Mouse (Mus musculus) hindbrain, embryonic 16.5 days (tissue): ENCODE results near the gene Tgfb1i1. TPM values are rescaled to one million over a fixed set of nuclear protein-coding genes. Genes with fewer than 3 reads are reported as not detected.
A peak's percentile ranks its signal among the peaks of the same experiment; 100 is the strongest.

Experiments
- ATAC-seq: fragments of 200-750 bp; cut with Nextera tagmentation; 2 replicates; pipeline ENCODE4 v1.8.0; 2017; ENCODE audit warnings: moderate TSS enrichment, moderate library complexity
- H3K27ac ChIP-seq: fragments of 300-500 bp; sonication (generic); 2 replicates; pipeline ENCODE4 v1.5.1; 2014; ENCODE audit warnings: low read depth, mild to moderate bottlenecking, control low read depth, low read length, moderate library complexity
- H3K27me3 ChIP-seq: fragments of 300-500 bp; sonication (generic); replicated peaks from 2 replicates; pipeline ENCODE4 v1.6.1; 2014; ENCODE audit warnings: low read length; ENCODE audit not compliant: control insufficient read depth, insufficient read depth
- H3K36me3 ChIP-seq: fragments of 300-500 bp; sonication (generic); 2 replicates; pipeline ENCODE4 v1.6.1; 2014; ENCODE audit warnings: mild to moderate bottlenecking, low read length, moderate library complexity, mixed read lengths; ENCODE audit not compliant: control insufficient read depth, insufficient read depth
- H3K4me1 ChIP-seq: fragments of 300-500 bp; sonication (generic); 2 replicates; pipeline ENCODE4 v1.6.1; 2014; ENCODE audit warnings: low read depth, low read length; ENCODE audit not compliant: control insufficient read depth, insufficient read depth
- H3K4me2 ChIP-seq: fragments of 300-500 bp; sonication (generic); 2 replicates; pipeline ENCODE4 v1.6.1; 2014; ENCODE audit warnings: mild to moderate bottlenecking, low read length, control low read depth, moderate library complexity
- H3K4me3 ChIP-seq: fragments of 300-500 bp; sonication (generic); 2 replicates; pipeline ENCODE4 v1.5.1; 2014; ENCODE audit warnings: mild to moderate bottlenecking, low read length, control low read depth, moderate library complexity
- H3K9ac ChIP-seq: fragments of 300-500 bp; sonication (generic); 2 replicates; pipeline ENCODE4 v1.6.1; 2014; ENCODE audit warnings: low read depth, mild to moderate bottlenecking, control low read depth, low read length, moderate library complexity
- H3K9me3 ChIP-seq: fragments of 300-500 bp; sonication (generic); 2 replicates; pipeline ENCODE4 v1.6.1; 2014; ENCODE audit warnings: mild to moderate bottlenecking, low read length, moderate library complexity; ENCODE audit not compliant: control insufficient read depth
- WGBS: fragments of 180-500 bp; shearing (Covaris S2); extraction: QIAGEN DNeasy Blood & Tissue Kit; methylation state at CpG from one replicate; pipeline ENCODE4 v1.1.7; 2014; 5-methylcytosine and 5-hydroxymethylcytosine counted together
- polyA plus RNA-seq: library from polyadenylated mRNA; unstranded; fragments of >200 nt; fragmentation: Nextera tagmentation; extraction: Ambion mirVana; gene quantifications from 2 replicates; pipeline ENCODE4 v1.2.1, GENCODE M21; 2015

The Tgfb1i1 gene
- polyA plus RNA-seq = 27.8 and 34.6 TPM in 2 replicates

- WGBS = 2% methylated on average over 27 of the region's 30 CpGs
- ATAC-seq = peak; percentile 70
Measured at GRCm38 (mm10) chr7:128246496-128247391, at the start of gene Tgfb1i1. Gene Tgfb1i1 (plus strand): TSS chr7:128246812.

GRCm38 (mm10) chr7:128201607-128202006, 45.0 kb upstream of the Tgfb1i1 start:
- H3K27ac ChIP-seq = no peak overlapping the region
- WGBS = 90% methylated on average over 9 of the region's 9 CpGs
- no peak for ATAC-seq

More at GRCm38 (mm10) chr7:128246496-128247391, at the start of gene Tgfb1i1:
- Histone ChIP-seq H3K9me3 (no peaks in the 10 kb centered on the region), H3K36me3 (peaks cover 8% of the 10 kb centered on the region), H3K4me1 (peaks cover 8% of the 10 kb centered on the region), H3K9ac (peak within 1 kb of the TSS; percentile 59), H3K27ac (peak within 1 kb of the TSS; percentile 59), H3K4me3 (peak within 1 kb of the TSS; percentile 40), H3K27me3 (no peaks in the 10 kb centered on the region), H3K4me2 (peak within 1 kb of the TSS; percentile 61)

GRCm38 (mm10) chr7:128203071-128203470, 43.5 kb upstream of the Tgfb1i1 start:
- ATAC-seq = no peak
- Histone ChIP-seq H3K36me3 (no peaks in the 10 kb centered on the region), H3K4me3 (no peak overlapping the region), H3K9ac (no peak overlapping the region), H3K9me3 (no peaks in the 10 kb centered on the region), H3K27ac (no peak overlapping the region), H3K27me3 (no peaks in the 10 kb centered on the region), H3K4me1 (no peaks in the 10 kb centered on the region), H3K4me2 (no peak overlapping the region)
- 85% methylated on average over 9 of the region's 9 CpGs for WGBS

More at GRCm38 (mm10) chr7:128201607-128202006, 45.0 kb upstream of the Tgfb1i1 start:
- Histone ChIP-seq H3K4me2 (no peak overlapping the region), H3K27me3 (no peaks in the 10 kb centered on the region), H3K9ac (no peak overlapping the region), H3K36me3 (no peaks in the 10 kb centered on the region), H3K9me3 (no peaks in the 10 kb centered on the region), H3K4me1 (no peaks in the 10 kb centered on the region), H3K4me3 (no peak overlapping the region)

- H3K9ac ChIP-seq = no peak overlapping the region
- no peaks in the 10 kb centered on the region for H3K4me1 ChIP-seq
- ATAC-seq = no peak
- no peaks in the 10 kb centered on the region for H3K9me3 ChIP-seq
- WGBS = 83% methylated on average over 8 of the region's 8 CpGs
- no peaks in the 10 kb centered on the region for H3K36me3 ChIP-seq
- no peak overlapping the region for H3K27ac ChIP-seq
- H3K27me3 ChIP-seq = no peaks in the 10 kb centered on the region
- H3K4me2 ChIP-seq = no peak overlapping the region
- H3K4me3 ChIP-seq = no peak overlapping the region
Measured at GRCm38 (mm10) chr7:128204179-128204578, 42.4 kb upstream of the Tgfb1i1 start.

GRCm38 (mm10) chr7:128205695-128206094, 40.9 kb upstream of the Tgfb1i1 start:
- WGBS = 89% methylated on average over 18 of the region's 18 CpGs

GRCm38 (mm10) chr7:128206152-128206551, 40.5 kb upstream of the Tgfb1i1 start, which contains the start of gene Cox6a2:
Gene Cox6a2 (minus strand): TSS chr7:128206387.
- Histone ChIP-seq H3K36me3 (no peaks in the 10 kb centered on the region), H3K27ac (no peak within 1 kb of the TSS), H3K4me1 (no peaks in the 10 kb centered on the region), H3K4me3 (no peak within 1 kb of the TSS), H3K9me3 (no peaks in the 10 kb centered on the region), H3K9ac (no peak within 1 kb of the TSS), H3K27me3 (no peaks in the 10 kb centered on the region), H3K4me2 (no peak within 1 kb of the TSS)
- 82% methylated on average over 6 of the region's 6 CpGs for WGBS
- ATAC-seq = no peak

More at GRCm38 (mm10) chr7:128205695-128206094, 40.9 kb upstream of the Tgfb1i1 start:
- Histone ChIP-seq H3K4me2 (no peak overlapping the region), H3K4me3 (no peak overlapping the region), H3K4me1 (no peaks in the 10 kb centered on the region), H3K27ac (no peak overlapping the region), H3K9ac (no peak overlapping the region), H3K27me3 (no peaks in the 10 kb centered on the region), H3K9me3 (no peaks in the 10 kb centered on the region), H3K36me3 (no peaks in the 10 kb centered on the region)
- ATAC-seq = no peak

- no peaks in the 10 kb centered on the region for H3K27me3 ChIP-seq
- H3K4me1 ChIP-seq = no peaks in the 10 kb centered on the region
- no peak overlapping the region for H3K4me2 ChIP-seq
- no peak overlapping the region for H3K9ac ChIP-seq
- 7% methylated on average over 4 of the region's 4 CpGs for WGBS
- no peak for ATAC-seq
- no peaks in the 10 kb centered on the region for H3K36me3 ChIP-seq
- H3K27ac ChIP-seq = no peak overlapping the region
- no peak overlapping the region for H3K4me3 ChIP-seq
- no peaks in the 10 kb centered on the region for H3K9me3 ChIP-seq
Measured at GRCm38 (mm10) chr7:128208187-128208586, 38.4 kb upstream of the Tgfb1i1 start.

GRCm38 (mm10) chr7:128209826-128210225, 36.8 kb upstream of the Tgfb1i1 start:
- no peak for ATAC-seq
- no peak overlapping the region for H3K27ac ChIP-seq
- H3K4me3 ChIP-seq = no peak overlapping the region
- 65% methylated on average over 3 of the region's 3 CpGs for WGBS
- H3K4me1 ChIP-seq = no peaks in the 10 kb centered on the region
- H3K27me3 ChIP-seq = no peaks in the 10 kb centered on the region
- H3K4me2 ChIP-seq = no peak overlapping the region
- no peak overlapping the region for H3K9ac ChIP-seq
- H3K36me3 ChIP-seq = no peaks in the 10 kb centered on the region
- no peaks in the 10 kb centered on the region for H3K9me3 ChIP-seq

- no peaks in the 10 kb centered on the region for H3K4me1 ChIP-seq
- ATAC-seq = no peak
Measured at GRCm38 (mm10) chr7:128219952-128220351, 26.7 kb upstream of the Tgfb1i1 start.

More at GRCm38 (mm10) chr7:128219952-128220351, 26.7 kb upstream of the Tgfb1i1 start:
- Histone ChIP-seq H3K9ac (no peak overlapping the region), H3K4me2 (no peak overlapping the region), H3K9me3 (no peaks in the 10 kb centered on the region), H3K4me3 (no peak overlapping the region), H3K27ac (no peak overlapping the region), H3K36me3 (no peaks in the 10 kb centered on the region), H3K27me3 (no peaks in the 10 kb centered on the region)
- WGBS = 84% methylated on average over 4 of the region's 4 CpGs
